Mouse (Mus musculus) heart, adult 11 months (tissue): ENCODE measurements around the gene Abhd13.
A peak's percentile ranks its signal among the peaks of the same experiment; 100 is the strongest.

Experiments used
- DNase-seq: peaks from one replicate; pipeline ENCODE4 v3.0.0; 2022

Gene Abhd13

GRCm38 (mm10) chr8:10017231-10017630 lies 39.7 kb downstream of the Abhd13 start:
- DNase-seq: peak; percentile 83

DNA sequence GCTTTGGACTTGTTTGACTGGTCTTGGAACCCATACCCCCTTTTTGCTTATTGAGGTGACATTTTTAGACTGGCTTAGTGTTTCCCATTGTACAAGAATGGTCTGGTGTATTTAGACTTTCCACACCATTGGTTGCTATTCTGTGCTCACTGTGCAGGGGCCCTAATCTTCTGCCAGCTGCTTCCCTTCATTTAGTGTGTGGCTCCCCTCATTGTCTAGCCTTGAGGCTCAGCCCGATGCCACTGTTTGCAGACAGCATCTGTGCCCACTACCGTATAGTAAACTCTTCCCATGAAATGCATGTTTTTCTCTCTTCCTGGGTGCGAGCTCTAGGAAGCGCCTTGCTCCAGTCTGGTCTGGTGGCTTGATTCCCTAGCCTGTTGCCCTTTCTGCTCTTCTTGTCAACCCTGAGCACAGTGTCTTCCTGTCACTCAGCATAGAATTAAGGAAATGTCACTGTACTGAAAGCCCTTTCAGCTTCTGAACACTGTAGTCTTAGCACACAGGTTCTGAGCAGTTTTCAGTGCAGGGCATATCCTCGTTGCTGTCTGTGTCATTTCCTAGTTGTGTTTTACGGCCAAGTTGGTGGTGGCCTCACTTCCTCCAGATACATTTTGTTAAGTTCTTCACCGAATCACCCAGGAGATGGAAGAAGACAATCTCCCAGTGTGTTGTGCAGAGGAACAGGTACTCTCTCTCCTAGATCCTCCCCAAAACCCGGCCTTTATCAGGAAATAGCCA lies 53.0 kb downstream of the Abhd13 start:
- peak; percentile 55 for DNase-seq

DNA sequence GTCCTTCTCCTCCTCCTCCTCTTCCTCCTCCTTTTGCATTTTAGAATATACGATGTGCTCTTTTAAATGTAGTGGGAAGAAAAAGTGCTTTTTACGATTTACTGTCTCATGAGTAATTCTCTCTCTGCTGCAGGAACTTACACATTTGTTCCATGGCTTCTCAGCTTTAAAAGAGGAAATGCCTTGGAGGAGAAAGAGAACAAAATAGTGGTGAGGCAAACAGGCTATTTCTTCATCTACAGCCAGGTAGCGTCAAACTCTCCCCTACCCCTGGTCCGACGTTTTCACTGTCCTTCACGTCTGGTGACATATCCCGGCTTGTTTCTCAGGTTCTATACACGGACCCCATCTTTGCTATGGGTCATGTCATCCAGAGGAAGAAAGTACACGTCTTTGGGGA lies 53.7 kb downstream of the Abhd13 start:
- DNase-seq: peak; percentile 62

DNA sequence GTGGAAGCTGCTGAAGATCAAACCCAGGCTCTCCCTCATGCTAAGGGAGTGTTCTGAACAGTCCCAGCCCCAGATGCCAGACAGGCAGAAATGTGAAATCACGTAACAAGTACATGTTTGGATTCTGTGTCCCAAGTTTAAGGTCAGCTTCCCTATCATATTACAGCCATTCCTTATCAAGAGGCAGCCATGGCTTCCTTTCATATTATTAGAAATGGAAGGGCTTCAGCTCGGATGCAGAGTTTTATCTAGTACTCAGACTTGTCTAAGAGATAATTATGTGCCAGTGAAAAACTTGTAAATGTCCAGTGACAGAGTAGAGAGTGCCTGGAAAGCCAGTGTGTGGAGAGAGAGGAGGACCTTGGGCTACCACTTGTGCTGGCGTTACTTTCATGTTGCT lies 63.4 kb downstream of the Abhd13 start:
- DNase-seq: peak; percentile 94
